In the genomic region with DNA sequence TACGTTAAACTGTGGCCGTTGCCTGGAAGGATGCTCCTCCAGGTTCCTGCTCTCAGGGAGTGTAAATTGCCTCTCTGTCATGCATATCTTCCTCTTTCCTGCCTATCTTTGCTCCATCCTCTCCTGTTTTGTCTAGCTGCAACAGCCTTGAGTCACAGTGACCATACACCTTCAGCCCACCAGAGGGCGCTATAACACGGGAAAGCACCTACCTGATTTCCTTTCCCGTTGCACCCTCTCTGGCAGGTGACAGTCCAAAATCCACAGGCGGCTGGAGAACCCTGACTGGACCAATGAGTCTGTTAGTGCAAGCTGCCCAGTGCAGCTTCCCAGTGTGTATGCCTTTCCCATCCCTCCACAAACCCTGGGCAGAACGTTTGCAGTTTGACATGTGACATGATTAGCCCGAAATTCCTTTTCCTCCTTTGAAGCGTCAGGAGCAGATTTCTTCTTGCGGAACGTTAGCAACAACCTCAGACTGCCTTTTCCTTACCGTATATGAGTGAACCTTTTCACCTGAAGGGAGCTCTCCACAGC, we compare ENCODE assay signal across 9 mouse cellular contexts. TPM values are rescaled to one million over a fixed set of nuclear protein-coding genes. Genes with fewer than 3 reads are reported as not detected.
A peak's percentile ranks its signal among the peaks of the same experiment; 100 is the strongest.
DNase-seq lines count a peak whose midpoint lies in the region; ATAC-seq and TF ChIP-seq lines count a peak whose summit lies in the region.
"Had no signal": no experiment of that assay in that cellular context is flagged by ENCODE, and none has a peak within 500 bp of the region (broad histone marks: within the 10 kb centered on the region; RNA-seq: fewer than 3 reads in every experiment).

No protein-coding gene starts in this region.

- H3K4me1 ChIP-seq in forebrain, embryonic 10.5 days, result peaks cover 9% of the 10 kb centered on the region
- H3K4me1 ChIP-seq in forebrain, embryonic 15.5 days, result peaks cover 4% of the 10 kb centered on the region; the same call in 1 of the 2 replicates
- H3K4me1 ChIP-seq in bone marrow macrophage, adult 2 months (ENCODE audit: control insufficient read depth, insufficient read depth, low read length), result peaks cover 2% of the 10 kb centered on the region
- H3K4me1 ChIP-seq in embryonic facial prominence, embryonic 14.5 days (ENCODE audit: control insufficient read depth, insufficient read depth, low read length), result no peaks in the 10 kb centered on the region
- no peaks in the 10 kb centered on the region for H3K4me1 ChIP-seq in heart, postnatal 0 days (ENCODE audit: control insufficient read depth, insufficient read depth)
- H3K4me1 ChIP-seq in spleen, adult 2 months (ENCODE audit: control insufficient read depth, insufficient read depth, insufficient read length), result no peaks in the 10 kb centered on the region
- H3K4me1 ChIP-seq: midbrain, embryonic 12.5 days had no signal

- TF ChIP-seq EP300 in heart, postnatal 0 days (IDR thresholded peaks at IDR 0.05; ENCODE audit: low read depth), result no peak

- WGBS in forebrain, embryonic 10.5 days, result 37% methylated on average over 12 of the region's 12 CpGs
- 31% methylated on average over 12 of the region's 12 CpGs for WGBS in forebrain, embryonic 15.5 days
- 28% methylated on average over 12 of the region's 12 CpGs for WGBS in embryonic facial prominence, embryonic 14.5 days
- WGBS in heart, postnatal 0 days, result 19% methylated on average over 12 of the region's 12 CpGs
- WGBS in spleen, adult 2 months, result 38% methylated on average over 12 of the region's 12 CpGs

- H3K4me3 ChIP-seq in forebrain, embryonic 10.5 days, result no peak overlapping the region
- no peak overlapping the region for H3K4me3 ChIP-seq in forebrain, embryonic 15.5 days
- H3K4me3 ChIP-seq in bone marrow macrophage, adult 2 months (ENCODE audit: insufficient read depth, low read length), result no peak overlapping the region
- no peak overlapping the region for H3K4me3 ChIP-seq in embryonic facial prominence, embryonic 14.5 days (ENCODE audit: low read depth, low read length)
- no peak overlapping the region for H3K4me3 ChIP-seq in heart, postnatal 0 days (ENCODE audit: low read depth, low read length)
- no peak overlapping the region for H3K4me3 ChIP-seq in spleen, adult 2 months (ENCODE audit: extremely low read depth, insufficient read depth, insufficient read length)
- H3K4me3 ChIP-seq: midbrain, embryonic 12.5 days had no signal

- H3K36me3 ChIP-seq in forebrain, embryonic 10.5 days (replicated peaks), result no peaks in the 10 kb centered on the region
- H3K36me3 ChIP-seq in forebrain, embryonic 15.5 days, result no peaks in the 10 kb centered on the region
- H3K36me3 ChIP-seq in embryonic facial prominence, embryonic 14.5 days (ENCODE audit: control insufficient read depth, insufficient read depth, low read length), result no peaks in the 10 kb centered on the region
- H3K36me3 ChIP-seq in heart, postnatal 0 days (replicated peaks; ENCODE audit: control insufficient read depth, insufficient read depth, low read length), result no peaks in the 10 kb centered on the region
- no peaks in the 10 kb centered on the region for H3K36me3 ChIP-seq in spleen, adult 2 months (ENCODE audit: control insufficient read depth, insufficient read depth, low read length)
- H3K36me3 ChIP-seq: midbrain, embryonic 12.5 days had no signal

- no peak overlapping the region for H3K27ac ChIP-seq in forebrain, embryonic 10.5 days
- H3K27ac ChIP-seq in forebrain, embryonic 15.5 days (replicated peaks), result no peak overlapping the region
- H3K27ac ChIP-seq in bone marrow macrophage, adult 2 months (ENCODE audit: insufficient read depth, low read depth, low read length), result no peak overlapping the region
- no peak overlapping the region for H3K27ac ChIP-seq in embryonic facial prominence, embryonic 14.5 days (replicated peaks; ENCODE audit: low read depth, low read length)
- no peak overlapping the region for H3K27ac ChIP-seq in heart, postnatal 0 days (ENCODE audit: low read depth)
- H3K27ac ChIP-seq in spleen, adult 2 months (ENCODE audit: insufficient read depth, low read length), result no peak overlapping the region
- H3K27ac ChIP-seq: midbrain, embryonic 12.5 days had no signal

- no peak for TF ChIP-seq POLR2A in bone marrow macrophage, adult 2 months (IDR thresholded peaks at IDR 0.05; ENCODE audit: borderline replicate concordance, low read depth, low read length)
- no peak for TF ChIP-seq POLR2A in spleen, adult 2 months (IDR thresholded peaks at IDR 0.05; ENCODE audit: low read depth, low read length)

- no peak for ATAC-seq in forebrain, embryonic 15.5 days (replicated peaks)
- no peak for ATAC-seq in embryonic facial prominence, embryonic 14.5 days (ENCODE audit: low read depth)
- no peak for ATAC-seq in heart, postnatal 0 days (ENCODE audit: insufficient read depth, low read depth)

- peaks cover 7% of the 10 kb centered on the region for H3K27me3 ChIP-seq in forebrain, embryonic 10.5 days (ENCODE audit: poor library complexity, severe bottlenecking)
- no peaks in the 10 kb centered on the region for H3K27me3 ChIP-seq in forebrain, embryonic 15.5 days
- H3K27me3 ChIP-seq in embryonic facial prominence, embryonic 14.5 days (replicated peaks; ENCODE audit: control insufficient read depth, insufficient read depth, low read length), result no peaks in the 10 kb centered on the region
- H3K27me3 ChIP-seq in heart, postnatal 0 days (ENCODE audit: control insufficient read depth, insufficient read depth, low read length), result no peaks in the 10 kb centered on the region
- no peaks in the 10 kb centered on the region for H3K27me3 ChIP-seq in spleen, adult 2 months (ENCODE audit: control insufficient read depth, insufficient read depth, low read length)

- no peak overlapping the region; the same call in 1 of the 2 replicates for H3K9ac ChIP-seq in forebrain, embryonic 15.5 days (replicated peaks)
- H3K9ac ChIP-seq in embryonic facial prominence, embryonic 14.5 days (ENCODE audit: low read depth, low read length), result no peak overlapping the region
- no peak overlapping the region for H3K9ac ChIP-seq in heart, postnatal 0 days (replicated peaks; ENCODE audit: low read depth, low read length)
- H3K9ac ChIP-seq: midbrain, embryonic 12.5 days had no signal

- H3K4me2 ChIP-seq in forebrain, embryonic 15.5 days (replicated peaks), result no peak overlapping the region
- H3K4me2 ChIP-seq in embryonic facial prominence, embryonic 14.5 days (ENCODE audit: low read depth, low read length), result no peak overlapping the region
- no peak overlapping the region for H3K4me2 ChIP-seq in heart, postnatal 0 days (ENCODE audit: low read depth, low read length)
- H3K4me2 ChIP-seq: midbrain, embryonic 12.5 days had no signal

- DNase-seq in forebrain, embryonic 10.5 days (ENCODE audit: extremely low spot score, low spot score), result peak; percentile 78
- DNase-seq in embryonic facial prominence, embryonic 14.5 days (ENCODE audit: low spot score), result peak; percentile 56
- peak; percentile 77 for DNase-seq in heart, postnatal 0 days (ENCODE audit: low spot score)
- peak; percentile 75 to 84 for DNase-seq in layer of hippocampus, postnatal 14 days (ENCODE audit: low spot score in 2 of 2)
- DNase-seq in mesoderm, embryonic 11.5 days (ENCODE audit: low read depth, low spot score), result peak; percentile 71
- DNase-seq in spleen, adult 2 months (ENCODE audit: low read depth in 1 of 2, low spot score in 2 of 2), result peak; percentile 31 to 54

- no peaks in the 10 kb centered on the region for H3K9me3 ChIP-seq in forebrain, embryonic 10.5 days
- no peaks in the 10 kb centered on the region for H3K9me3 ChIP-seq in forebrain, embryonic 15.5 days
- H3K9me3 ChIP-seq in embryonic facial prominence, embryonic 14.5 days (ENCODE audit: control insufficient read depth, low read length), result no peaks in the 10 kb centered on the region
- no peaks in the 10 kb centered on the region for H3K9me3 ChIP-seq in heart, postnatal 0 days (replicated peaks; ENCODE audit: control insufficient read depth, low read length)
- H3K9me3 ChIP-seq: midbrain, embryonic 12.5 days had no signal

- peak; percentile 97 for TF ChIP-seq CTCF in bone marrow macrophage, adult 2 months (IDR thresholded peaks at IDR 0.05; ENCODE audit: low read depth, low read length)
- TF ChIP-seq CTCF in heart, postnatal 0 days (IDR thresholded peaks at IDR 0.05; ENCODE audit: low read depth), result peak; percentile 94
- peak; percentile 76; the same call in 1 of the 2 replicates for TF ChIP-seq CTCF in spleen, adult 2 months (IDR thresholded peaks at IDR 0.05; ENCODE audit: extremely low read depth, insufficient read depth, insufficient read length, insufficient replicate concordance)

RNA-seq across cellular contexts. Expression of gene Neurl1b, which starts 48.1 kb away (rescaled TPM):
- 0.09 and 0.10 TPM in 2 replicates for polyA plus RNA-seq in forebrain, embryonic 10.5 days (2016; fragmentation: Nextera tagmentation; extraction: Ambion mirVana)
- polyA plus RNA-seq in forebrain, embryonic 15.5 days (2015; fragmentation: Nextera tagmentation; extraction: Ambion mirVana), result 2.7 and 2.9 TPM in 2 replicates
- 6.6 and 7.9 TPM in 2 replicates for polyA plus RNA-seq in bone marrow macrophage, adult 2 months (2012; ENCODE audit: insufficient read depth, insufficient read length, missing spikeins)
- polyA plus RNA-seq in embryonic facial prominence, embryonic 14.5 days (2014; fragmentation: Nextera tagmentation; extraction: Ambion mirVana), result 0.85 and 1.0 TPM in 2 replicates
- total RNA-seq in heart, postnatal 0 days (2014; rRNA removed; ENCODE audit: low replicate concordance), result 66.1 and 143 TPM in 2 replicates
- 1.2 and 1.6 TPM in 2 replicates for polyA plus RNA-seq in heart, postnatal 0 days (2015; fragmentation: Nextera tagmentation; extraction: Ambion mirVana)
- total RNA-seq in layer of hippocampus, postnatal 14 days (2021), result 10 to 100 TPM; 80.3 to 84.9 TPM
- polyA plus RNA-seq in spleen, adult 2 months (2012; rRNA removed), result 7.9 and 14.5 TPM in 2 replicates
